Mouse (Mus musculus) lung, adult 2 months (tissue): ENCODE results near the gene Olfr1029.

Experiments
- CTCF ChIP-seq: fragments of 200-500 bp; IDR thresholded peaks from 2 replicates; pipeline ENCODE4 v1.5.1; 2011; ENCODE audit warnings: mild to moderate bottlenecking, low read length, control low read depth; ENCODE audit not compliant: insufficient read depth
- POLR2A ChIP-seq: fragments of 200-500 bp; IDR thresholded peaks from 2 replicates; pipeline ENCODE4 v1.6.1; 2011; ENCODE audit warnings: low read depth, mild to moderate bottlenecking, control low read depth, low read length, borderline replicate concordance; ENCODE audit errors: extremely low read depth

DNA sequence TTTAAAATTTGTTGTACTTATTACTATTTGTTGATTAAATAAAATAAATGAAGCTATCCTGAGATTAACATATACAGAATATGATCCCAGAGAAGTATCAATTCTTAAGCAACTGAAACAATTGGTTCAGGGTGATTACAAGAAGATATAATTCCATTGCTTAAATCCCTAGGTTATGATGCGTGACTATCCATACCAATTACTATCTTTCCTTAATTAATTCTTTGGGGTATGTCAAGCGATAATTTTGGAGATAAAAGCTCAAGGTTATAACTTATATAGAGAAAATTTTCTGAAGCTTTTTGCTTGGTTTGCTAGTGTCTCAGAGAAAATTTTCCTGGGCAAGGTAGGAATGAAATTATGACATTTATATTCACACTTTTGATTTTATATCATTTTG lies at the start of gene Olfr1029:
- TF ChIP-seq POLR2A = no peak
- no peak for TF ChIP-seq CTCF
